8 mouse cellular contexts compared by ENCODE assay signal in genomic region chr5:122372192-122372769, GRCm38 (mm10). TPM values are rescaled to one million over a fixed set of nuclear protein-coding genes. Genes with fewer than 3 reads are reported as not detected.
DNase-seq lines count a peak whose midpoint lies in the region; ATAC-seq lines count a peak whose summit lies in the region.

Gene Fam216a (minus strand): TSS chr5:122372364.

- no peaks in the 10 kb centered on the region for H3K4me1 ChIP-seq in brown adipose tissue, adult 24 weeks (ENCODE audit: control insufficient read depth, insufficient read depth, insufficient read length, low read length)
- peaks cover 16% of the 10 kb centered on the region for H3K4me1 ChIP-seq in heart, embryonic 13.5 days
- peaks cover 27% of the 10 kb centered on the region for H3K4me1 ChIP-seq in liver, embryonic 12.5 days
- H3K4me1 ChIP-seq in stomach, embryonic 15.5 days, result peaks cover 7% of the 10 kb centered on the region

- peak within 1 kb of the TSS; percentile 79 for H3K4me3 ChIP-seq in brown adipose tissue, adult 24 weeks (ENCODE audit: insufficient read depth, low read depth, low read length)
- H3K4me3 ChIP-seq in heart, embryonic 13.5 days, result peak within 1 kb of the TSS; percentile 70
- peak within 1 kb of the TSS; percentile 93 for H3K4me3 ChIP-seq in liver, embryonic 12.5 days
- H3K4me3 ChIP-seq in stomach, embryonic 15.5 days (replicated peaks), result peak within 1 kb of the TSS; percentile 57

- no peaks in the 10 kb centered on the region for H3K27me3 ChIP-seq in heart, embryonic 13.5 days (replicated peaks)
- H3K27me3 ChIP-seq in liver, embryonic 12.5 days (replicated peaks), result no peaks in the 10 kb centered on the region
- no peaks in the 10 kb centered on the region for H3K27me3 ChIP-seq in stomach, embryonic 15.5 days (replicated peaks)

- peak; percentile 88 for ATAC-seq in heart, embryonic 13.5 days (ENCODE audit: extremely low read depth, insufficient number of reproducible peaks, low FRiP score, low TSS enrichment)
- peak; percentile 94 for ATAC-seq in liver, embryonic 12.5 days
- ATAC-seq in stomach, embryonic 15.5 days (ENCODE audit: insufficient read depth, low FRiP score, low read depth), result peak; percentile 94

- DNase-seq in CD4-positive, CD25-positive, alpha-beta regulatory T cell, adult 2 months (ENCODE audit: low read depth, low spot score), result peak; percentile 100
- peak; percentile 83 for DNase-seq in fat pad, adult 2 months (ENCODE audit: extremely low read depth, low read depth, low spot score)
- DNase-seq in kidney, postnatal 10 days, result peak; percentile 99
- peak; percentile 98 for DNase-seq in natural killer cell, adult 2 months (ENCODE audit: low spot score in 2 of 2)

- peak within 1 kb of the TSS; percentile 45; the same call in 1 of the 2 replicates for H3K27ac ChIP-seq in brown adipose tissue, adult 24 weeks (replicated peaks; ENCODE audit: low read depth, low read length)
- peak within 1 kb of the TSS; percentile 95 for H3K27ac ChIP-seq in heart, embryonic 13.5 days (replicated peaks)
- peak within 1 kb of the TSS; percentile 97 for H3K27ac ChIP-seq in liver, embryonic 12.5 days
- H3K27ac ChIP-seq in stomach, embryonic 15.5 days, result peak within 1 kb of the TSS; percentile 95

- peak within 1 kb of the TSS; percentile 91 for H3K4me2 ChIP-seq in heart, embryonic 13.5 days
- peak within 1 kb of the TSS; percentile 87 for H3K4me2 ChIP-seq in liver, embryonic 12.5 days
- H3K4me2 ChIP-seq in stomach, embryonic 15.5 days, result peak within 1 kb of the TSS; percentile 81

- no peaks in the 10 kb centered on the region for H3K9me3 ChIP-seq in heart, embryonic 13.5 days
- no peaks in the 10 kb centered on the region for H3K9me3 ChIP-seq in liver, embryonic 12.5 days (replicated peaks)
- H3K9me3 ChIP-seq in stomach, embryonic 15.5 days, result no peaks in the 10 kb centered on the region

- H3K9ac ChIP-seq in heart, embryonic 13.5 days, result peak within 1 kb of the TSS; percentile 89
- H3K9ac ChIP-seq in liver, embryonic 12.5 days, result peak within 1 kb of the TSS; percentile 85
- H3K9ac ChIP-seq in stomach, embryonic 15.5 days, result peak within 1 kb of the TSS; percentile 59

- H3K36me3 ChIP-seq in heart, embryonic 13.5 days, result peaks cover 60% of the 10 kb centered on the region
- H3K36me3 ChIP-seq in liver, embryonic 12.5 days, result peaks cover 60% of the 10 kb centered on the region
- H3K36me3 ChIP-seq in stomach, embryonic 15.5 days, result peaks cover 12% of the 10 kb centered on the region

- under 1% methylated on average over 53 of the region's 53 CpGs for WGBS in heart, embryonic 13.5 days
- WGBS in liver, embryonic 12.5 days (ENCODE audit: insufficient replicate concordance), result under 1% methylated on average over 53 of the region's 53 CpGs
- under 1% methylated on average over 53 of the region's 53 CpGs for WGBS in stomach, embryonic 15.5 days

RNA-seq across cellular contexts. Expression of gene Fam216a, which starts in this region (rescaled TPM):
- 8.5 and 14.2 TPM in 2 replicates for polyA plus RNA-seq in brown adipose tissue, adult 24 weeks (2012; ENCODE audit: insufficient read depth, insufficient read length, missing spikeins)
- 55.5 and 56.8 TPM in 2 replicates for polyA plus RNA-seq in heart, embryonic 13.5 days (2015; fragmentation: Nextera tagmentation; extraction: Ambion mirVana)
- polyA plus RNA-seq in liver, embryonic 12.5 days (2016; fragmentation: Nextera tagmentation; extraction: Ambion mirVana), result 29.6 and 31.6 TPM in 2 replicates
- polyA plus RNA-seq in stomach, embryonic 15.5 days (2015; fragmentation: Nextera tagmentation; extraction: Ambion mirVana), result 54.7 and 59.1 TPM in 2 replicates

Comparison
In these comparisons a context has a peak if more than half of its experiments do, and no peak if none do; other contexts are left out.
1. Peak in every context shown above with its lines: DNase-seq, ATAC-seq, H3K4me3 ChIP-seq and H3K27ac ChIP-seq.
2. H3K27ac ChIP-seq: peak in every context shown above with its lines; median percentile 97 in liver, embryonic 12.5 days; 95 in heart, embryonic 13.5 days; 95 in stomach, embryonic 15.5 days; 45 in brown adipose tissue, adult 24 weeks.